Mouse (Mus musculus) urinary bladder, postnatal 36 days (tissue): ENCODE measurements at regions not wholly inside any gene's neighbourhood (a gene's known extent, or its start where the extent isn't known, plus 50 kb on each side); places are given as distances from the start of the nearest gene placed in this dataset.

ENCODE experiments used
- DNase-seq, 2 experiments: peaks; one replicate each; pipeline ENCODE4 v3.0.0; 2022; ENCODE audit warnings: low spot score in 2 of 2, mixed read lengths in 1 of 2

DNA sequence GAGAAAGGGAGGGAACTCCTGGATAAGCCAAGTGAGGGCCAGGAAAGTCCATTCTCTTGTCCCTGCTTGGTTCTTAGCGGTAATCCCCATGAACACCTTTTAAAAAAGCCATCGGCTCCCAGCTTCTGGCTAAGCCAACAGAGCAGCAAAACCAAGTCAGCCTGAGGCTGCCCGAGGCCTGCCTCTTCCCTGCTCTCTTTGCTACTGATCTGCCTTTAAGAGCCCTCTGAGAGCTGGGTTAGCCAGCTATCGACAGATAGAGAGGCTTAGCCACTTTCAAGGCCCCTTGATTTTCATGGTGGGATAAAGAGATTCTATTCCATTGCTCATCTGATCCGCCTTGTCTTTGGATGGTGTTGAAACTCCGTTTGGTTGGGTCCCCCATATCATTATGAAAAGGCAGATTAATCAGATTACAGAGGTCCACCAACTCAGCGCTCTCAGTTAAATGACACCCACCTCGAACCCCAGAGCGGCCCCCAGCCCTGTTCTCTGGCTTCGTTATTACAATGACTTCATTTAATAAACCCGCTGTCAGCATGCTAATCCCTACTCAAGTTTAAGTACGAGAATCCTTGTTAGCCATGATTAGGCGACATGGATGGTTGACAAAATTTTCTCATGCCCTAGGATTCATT, 66.1 kb downstream of the Slc4a3 start:
- no peak for DNase-seq

DNA sequence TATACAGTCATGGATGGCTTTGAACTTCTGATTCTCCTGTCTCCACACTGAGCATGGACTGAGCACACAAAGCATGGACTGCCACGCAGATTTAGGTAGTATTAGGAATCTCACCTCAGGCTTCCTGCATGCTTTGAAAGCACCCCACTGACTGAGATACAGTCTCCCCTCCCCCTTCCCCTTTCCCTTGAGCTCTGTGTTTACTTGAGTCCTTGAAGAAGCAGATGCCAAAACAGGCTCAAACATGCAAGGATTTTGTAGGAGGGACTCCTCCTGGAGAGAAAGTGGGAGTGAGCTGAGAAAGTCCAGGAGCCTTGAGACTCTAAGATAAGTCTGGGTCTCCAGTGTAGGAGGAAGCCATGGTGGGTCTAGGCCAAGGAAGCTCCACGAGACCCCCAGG, 67.1 kb downstream of the Slc4a3 start:
- no peak for DNase-seq

DNA sequence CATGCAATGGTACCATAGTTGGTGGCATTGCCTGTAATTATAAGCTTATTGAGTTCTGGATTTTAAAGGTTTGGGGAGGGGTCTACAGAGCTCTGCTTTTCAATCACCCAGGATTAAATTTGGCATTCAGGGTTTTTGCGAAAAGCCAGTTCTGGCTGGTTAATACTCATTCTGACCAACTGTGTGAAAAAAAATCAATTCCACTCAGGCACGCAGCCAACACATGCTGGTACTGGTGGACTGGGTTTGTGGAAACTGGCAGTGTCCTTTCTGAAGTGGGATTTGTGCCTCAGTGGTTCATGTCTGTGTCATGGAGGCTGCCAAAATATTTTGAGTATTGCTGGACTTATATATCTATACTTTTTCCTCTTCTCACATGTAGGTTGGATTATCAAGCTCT, 70.9 kb downstream of the Slc4a3 start:
- DNase-seq: no peak

DNA sequence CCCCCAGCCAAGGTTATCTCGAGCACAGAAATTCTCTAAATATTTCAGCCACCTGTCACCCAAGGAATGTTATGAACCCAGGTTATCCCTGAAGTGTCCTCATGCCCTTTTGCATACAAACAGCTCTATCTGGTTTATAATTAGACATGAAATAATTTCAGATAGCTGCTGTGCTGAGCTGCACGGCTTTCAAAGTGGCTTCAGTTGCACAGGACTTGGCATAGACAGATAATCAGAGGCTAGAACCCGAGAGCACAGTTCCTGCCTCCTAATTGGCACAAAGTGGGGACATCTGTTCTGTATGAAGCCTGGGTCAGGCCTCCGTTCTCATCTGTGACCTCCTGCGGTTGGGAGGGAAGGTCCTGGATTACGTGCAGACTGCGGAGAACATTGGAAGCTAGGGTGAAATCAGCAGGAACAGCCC, 72.3 kb downstream of the Slc4a3 start:
- DNase-seq: no peak

DNA sequence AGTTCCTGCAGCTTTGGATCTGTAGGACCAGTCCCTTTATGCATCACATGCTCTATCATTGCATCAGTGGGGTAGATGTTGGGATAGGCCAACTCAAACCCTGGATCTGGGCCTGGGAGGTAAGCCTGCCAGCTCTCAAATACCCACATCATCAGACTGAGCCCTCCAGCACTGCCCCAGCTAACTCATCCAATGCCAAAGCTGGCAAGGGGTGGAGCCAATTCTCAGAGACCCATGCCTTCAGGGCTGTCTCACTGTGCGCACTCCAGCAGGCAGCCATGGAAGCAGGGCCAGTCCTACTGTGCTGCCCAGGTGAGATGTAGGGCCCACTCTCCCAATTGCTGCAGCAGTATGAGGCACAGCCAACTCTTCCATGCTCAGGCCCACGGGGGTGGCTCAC, 84.2 kb downstream of the Slc4a3 start:
- no peak for DNase-seq

DNA sequence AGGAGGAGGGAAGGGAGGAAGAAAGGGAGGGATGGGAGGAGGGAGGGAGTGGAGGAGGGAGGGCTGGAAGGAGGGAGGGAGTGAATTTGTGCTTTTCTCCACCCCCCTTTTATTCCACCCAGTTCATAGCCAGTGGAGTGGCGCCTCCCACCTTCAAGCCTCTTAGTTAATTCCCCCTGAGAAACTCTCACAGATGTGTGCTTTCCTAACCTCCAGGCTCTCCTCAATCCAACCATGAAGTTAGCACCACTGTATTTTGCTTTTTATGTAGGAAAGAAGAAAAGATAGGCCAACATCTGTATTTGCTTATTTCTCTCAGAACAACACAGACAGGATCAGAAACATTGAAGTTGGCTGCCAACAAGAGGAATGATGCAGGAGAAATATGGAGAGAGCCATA, 85.7 kb downstream of the Slc4a3 start:
- DNase-seq: no peak

DNA sequence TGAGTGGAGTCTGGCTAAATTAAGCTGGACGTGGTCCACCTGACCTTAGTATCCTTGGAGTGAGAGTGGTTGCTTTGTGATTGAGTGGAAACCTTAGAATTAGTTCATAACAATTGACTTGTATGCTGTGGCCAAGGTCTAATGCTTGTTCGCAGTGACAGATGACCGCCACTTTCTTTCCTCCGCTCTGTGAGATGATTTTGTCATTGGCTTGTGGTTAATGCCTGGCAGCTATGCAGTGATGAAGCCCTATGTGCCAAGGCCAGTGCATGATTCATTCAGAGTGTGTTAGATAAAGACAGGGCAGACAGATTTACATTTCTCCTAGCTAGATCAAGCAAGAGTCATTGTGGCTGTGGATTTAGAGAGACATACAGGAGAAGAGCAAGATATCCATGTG, 89.5 kb downstream of the Slc4a3 start:
- no peak for DNase-seq

DNA sequence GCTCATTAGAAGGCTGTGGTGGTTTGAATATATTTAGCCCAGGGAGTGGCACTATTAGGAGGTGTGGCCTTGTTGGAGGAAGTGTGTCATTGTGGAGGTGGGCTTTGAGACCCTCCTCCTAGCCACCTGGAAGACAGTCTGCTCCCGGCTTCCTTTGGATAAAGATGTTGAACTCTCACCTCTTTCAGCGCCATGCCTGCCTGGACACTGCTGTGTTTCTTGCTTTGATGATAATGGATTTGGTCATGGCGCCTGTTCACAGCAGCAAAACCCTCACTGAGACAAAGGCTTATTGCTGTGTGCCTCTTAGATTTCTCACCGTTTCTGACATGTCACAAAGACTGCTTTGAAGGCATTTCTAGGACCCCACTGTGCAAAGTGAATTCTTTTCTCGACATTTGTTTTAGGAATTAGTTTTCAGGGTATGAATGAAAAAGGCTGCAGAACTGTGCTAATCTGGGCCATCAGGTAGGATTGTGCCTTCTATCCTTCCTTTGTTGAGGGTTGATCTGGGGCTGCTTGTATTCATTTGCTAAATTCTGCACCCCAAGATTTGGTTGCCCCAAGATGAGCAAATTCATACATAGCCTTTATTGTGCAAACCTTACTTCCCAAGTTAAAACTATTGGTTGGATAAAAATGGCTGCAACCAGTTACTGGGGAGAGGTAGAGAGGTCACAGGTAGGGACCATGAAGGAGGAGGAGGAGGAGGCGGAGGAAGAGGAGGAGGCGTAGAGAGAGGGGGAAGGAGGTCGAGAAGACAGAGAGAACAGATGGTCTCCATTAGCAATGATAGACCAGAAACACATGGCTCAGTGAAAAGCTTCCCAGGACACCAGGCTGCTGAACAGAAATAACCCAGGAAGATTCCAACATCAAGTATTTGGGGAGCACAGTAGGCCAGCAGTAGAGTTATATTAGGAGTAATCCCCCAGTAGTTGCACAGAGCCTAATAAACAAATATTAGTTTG, 93.2 kb downstream of the Slc4a3 start:
- no peak for DNase-seq

DNA sequence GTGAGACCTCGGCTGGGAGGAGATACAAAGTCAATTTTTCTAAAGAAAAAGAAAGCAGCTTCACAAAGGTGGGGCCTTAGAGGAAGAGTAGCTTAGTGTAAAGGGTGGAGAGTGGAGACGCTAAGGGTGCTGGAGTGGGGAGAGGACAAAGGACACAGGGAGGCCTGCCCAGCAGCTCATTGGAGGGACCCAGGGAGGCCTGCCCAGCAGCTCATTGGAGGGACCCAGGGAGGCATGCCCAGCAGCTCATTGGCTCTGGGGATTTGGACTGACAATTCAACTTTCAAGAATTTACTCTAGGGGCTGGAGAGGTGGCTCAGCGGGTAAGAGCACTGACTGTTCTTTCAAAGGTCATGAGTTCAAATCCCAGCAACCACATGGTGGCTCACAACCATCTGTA, 96.4 kb downstream of the Slc4a3 start:
- DNase-seq: no peak

DNA sequence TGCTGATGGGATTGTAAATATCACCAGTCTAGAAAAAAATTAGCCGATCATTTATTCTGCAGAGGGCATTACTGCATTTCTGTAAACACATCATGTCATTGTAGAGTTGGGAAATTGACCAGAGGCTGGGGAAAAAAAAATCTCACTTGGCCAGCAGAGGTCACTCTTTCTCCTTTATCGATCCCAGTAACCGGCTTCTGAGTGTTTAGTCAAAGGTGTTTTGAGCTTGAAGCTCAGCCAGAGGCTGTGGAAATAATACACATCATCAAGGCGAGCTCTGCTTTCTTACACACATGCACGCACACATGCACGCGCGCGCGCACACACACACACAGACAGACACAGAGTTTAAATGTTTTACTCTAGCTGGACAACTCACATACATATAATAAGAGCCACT, 106.5 kb downstream of the Slc4a3 start:
- peak; percentile 43 to 56 for DNase-seq

DNA sequence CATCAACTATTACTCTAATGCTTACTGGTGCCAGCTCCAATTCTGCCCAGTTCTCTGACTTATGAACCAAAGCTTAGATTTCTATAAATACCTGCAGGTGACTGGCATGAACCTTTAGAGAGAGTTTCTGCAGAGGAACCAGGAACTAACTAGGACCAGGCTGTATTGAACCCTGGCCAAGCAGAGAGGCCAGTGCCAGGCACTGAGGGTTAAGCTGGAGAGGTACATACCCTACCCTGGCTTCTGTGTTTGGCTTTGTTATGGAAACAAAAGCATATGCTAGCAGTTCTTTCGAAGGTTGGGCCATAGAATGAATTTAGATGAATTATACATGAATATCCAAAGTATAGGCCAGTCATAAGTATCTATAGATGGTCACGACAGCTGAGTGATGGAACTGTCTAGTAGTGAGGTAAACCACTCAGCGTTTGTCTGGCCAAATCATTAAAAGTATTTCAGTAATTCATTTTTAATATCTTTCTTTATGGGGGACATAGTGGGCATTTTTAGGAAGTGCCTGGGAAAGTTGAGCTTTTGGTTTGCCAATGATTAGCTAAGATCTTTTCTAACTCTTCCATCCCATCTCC, 107.0 kb downstream of the Slc4a3 start:
- no peak for DNase-seq

DNA sequence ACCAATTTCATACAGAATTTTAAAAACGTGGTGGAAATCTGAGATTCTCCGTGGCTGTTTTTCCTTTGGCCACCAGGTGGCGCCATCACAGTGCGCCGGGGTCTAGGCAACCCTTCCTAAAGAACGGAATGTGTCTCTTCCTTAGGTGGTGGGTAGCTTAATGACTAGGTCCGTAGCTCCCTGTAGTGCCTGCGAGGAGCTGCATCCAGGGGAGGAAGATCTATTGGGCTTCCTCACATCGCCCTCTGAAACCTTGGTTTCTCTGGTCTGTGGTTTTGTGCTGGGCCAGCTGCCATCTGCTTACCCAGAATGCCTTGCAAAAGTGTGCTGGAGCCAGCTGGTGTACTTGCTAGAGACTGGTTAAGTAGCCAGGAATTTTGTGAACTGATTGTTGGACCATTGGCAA, 107.6 kb downstream of the Slc4a3 start:
- peak; percentile 30 to 56 for DNase-seq

DNA sequence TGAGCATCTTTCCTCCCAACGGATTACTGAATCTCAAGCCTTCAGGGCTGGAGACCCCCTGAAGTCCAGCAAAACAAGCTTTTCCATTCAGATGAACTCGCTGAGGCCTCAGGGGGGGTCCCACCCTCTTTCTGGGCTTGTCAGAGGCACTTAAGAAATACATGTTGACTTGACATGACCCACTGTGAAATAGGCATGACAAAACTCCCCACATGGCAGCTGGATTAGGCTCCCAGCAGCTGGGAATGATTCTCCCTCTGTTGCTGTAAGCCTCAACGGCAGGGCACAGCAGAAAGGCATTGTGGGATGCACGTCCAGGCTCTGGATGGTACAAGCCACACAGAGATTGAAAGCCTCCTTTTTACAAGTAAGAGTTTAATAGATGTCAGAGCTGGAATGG, 110.5 kb downstream of the Slc4a3 start:
- no peak for DNase-seq

DNA sequence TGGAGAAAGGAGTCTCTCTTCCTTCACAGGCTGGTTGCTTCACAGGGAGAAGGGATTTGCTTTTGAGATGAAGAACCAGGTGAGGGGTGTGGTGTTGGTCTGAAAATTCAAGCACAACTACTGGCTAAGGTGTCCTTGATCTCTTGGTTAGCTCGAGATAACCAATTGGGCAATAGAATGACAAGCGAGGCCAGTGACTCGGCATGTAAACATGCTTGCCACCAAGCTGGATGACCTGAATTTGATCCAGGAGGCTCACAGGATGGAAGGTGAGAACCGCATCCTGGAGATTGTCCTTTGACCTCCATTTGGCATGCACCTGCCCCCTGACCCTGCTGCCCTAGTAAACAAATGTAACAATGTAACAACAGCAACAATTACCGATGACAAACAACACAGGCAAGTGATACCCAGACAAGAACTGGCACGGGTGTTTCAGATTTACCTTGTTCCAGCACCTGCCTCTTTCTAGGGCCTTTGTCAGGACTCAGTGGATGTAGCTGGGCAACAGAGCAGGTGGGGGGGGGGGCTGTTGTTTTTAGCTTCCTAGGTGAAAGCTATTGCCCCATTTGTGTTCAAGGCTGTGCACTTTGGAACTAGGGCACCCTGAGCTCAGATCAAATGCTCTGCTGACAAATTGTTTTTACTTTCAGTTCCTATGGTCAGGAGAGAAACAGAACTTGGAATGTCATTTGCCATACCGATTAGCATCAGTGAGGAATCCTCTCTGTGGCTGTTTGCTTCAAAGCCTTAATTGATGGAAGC, 114.5 kb downstream of the Slc4a3 start:
- no peak for DNase-seq

DNA sequence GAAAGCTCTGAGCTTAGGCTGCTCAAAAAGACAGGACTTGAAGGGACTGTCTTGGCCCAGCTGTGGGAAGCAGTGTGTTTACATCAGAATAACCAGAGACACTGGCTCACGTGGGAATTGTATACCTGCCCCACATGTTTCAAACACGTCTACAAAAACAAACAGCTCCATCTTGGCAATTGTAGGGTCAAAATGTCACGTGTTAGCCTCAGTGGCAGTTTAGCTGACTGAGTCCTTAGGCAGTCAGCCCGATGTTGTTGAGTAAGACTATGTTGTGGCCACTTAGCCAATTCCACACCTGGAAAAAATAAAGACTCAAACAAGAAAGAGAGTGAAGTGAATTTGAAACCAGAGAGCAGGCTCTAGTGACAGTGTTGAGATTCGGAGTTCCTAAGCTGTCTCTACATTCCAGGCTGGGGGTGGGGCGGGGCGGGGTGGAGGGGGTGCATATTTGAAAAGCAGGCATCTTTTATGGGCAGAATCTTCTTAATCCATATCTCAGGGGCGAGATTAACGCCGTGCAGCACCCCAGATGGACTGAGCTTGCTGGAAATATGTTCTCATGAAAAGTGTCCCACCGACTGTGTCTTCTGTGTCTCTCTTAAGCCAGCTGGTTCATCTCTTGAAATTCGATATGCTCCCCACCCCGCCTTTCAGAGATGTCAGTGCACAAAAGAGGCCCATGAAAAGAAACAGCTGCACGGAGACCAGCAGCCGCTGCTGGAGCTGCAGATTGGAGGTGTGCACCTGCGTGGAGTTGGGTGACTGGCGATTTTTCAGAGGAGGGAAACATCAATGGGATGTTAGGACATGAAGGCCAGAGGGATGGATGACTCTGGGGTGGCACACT, 116.3 kb downstream of the Slc4a3 start:
- DNase-seq: no peak

DNA sequence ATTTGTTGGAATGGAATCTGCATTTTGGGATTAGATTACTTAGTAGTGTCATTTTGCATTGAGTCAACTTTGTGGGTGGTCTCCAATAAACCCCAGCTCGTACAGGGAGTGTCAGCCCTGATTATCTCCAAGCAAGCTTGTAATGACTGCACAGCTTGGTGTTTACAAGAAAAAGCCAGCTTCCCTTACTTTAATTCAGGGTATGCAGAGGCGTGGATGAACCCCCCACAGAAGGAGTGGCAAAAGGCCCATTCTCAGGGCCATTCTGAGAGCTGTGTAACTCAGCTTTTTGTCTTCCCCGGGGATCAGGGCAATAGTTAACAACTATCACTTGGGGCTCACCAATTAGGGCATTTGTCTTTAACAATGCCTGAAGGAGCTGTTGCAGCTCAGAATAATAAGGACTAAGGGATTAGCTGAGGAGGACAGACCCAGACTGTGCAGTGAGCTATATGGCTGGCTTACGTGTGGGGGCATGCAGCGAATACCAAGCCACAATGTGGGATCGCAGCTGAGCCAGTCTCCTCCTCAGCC, 121.7 kb downstream of the Slc4a3 start:
- DNase-seq: no peak

DNA sequence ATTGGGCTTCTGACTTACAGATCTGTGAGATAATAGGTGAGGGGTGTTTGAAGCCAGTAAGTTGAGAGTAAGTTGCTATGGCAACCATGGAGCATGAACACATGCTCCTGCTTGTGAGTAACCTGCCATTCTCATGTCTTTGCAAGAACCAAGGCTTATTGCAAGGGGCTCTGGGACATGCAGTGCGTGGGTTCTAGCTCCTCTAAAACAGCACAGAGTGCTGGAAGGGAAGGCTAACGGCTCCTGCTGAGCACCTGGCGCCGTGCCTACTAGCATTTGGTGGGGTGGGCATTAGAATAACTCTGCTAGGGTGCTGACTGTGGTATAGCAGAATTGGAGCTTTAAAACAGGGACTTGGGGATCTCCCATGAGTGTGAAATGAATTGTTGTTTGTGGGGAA, 130.2 kb downstream of the Slc4a3 start:
- no peak for DNase-seq

DNA sequence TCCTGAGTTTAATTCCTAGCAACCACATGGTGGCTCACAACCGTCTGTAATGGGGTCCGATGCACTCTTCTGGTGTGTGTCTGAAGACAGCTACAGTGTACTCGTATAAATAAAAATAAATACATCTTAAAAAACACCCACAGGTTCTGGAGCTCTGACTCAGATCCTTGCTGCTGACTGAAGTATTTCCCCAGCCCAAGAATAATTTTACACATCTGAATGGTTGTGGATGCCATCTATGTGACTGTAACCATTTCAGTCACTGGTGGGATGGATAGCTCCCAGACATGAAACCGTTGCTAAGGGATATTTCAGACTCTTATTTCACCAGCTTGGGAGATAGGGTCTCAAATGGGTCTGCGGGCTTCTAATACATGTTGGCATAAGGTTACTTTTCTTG, 131.6 kb downstream of the Slc4a3 start:
- no peak for DNase-seq

DNA sequence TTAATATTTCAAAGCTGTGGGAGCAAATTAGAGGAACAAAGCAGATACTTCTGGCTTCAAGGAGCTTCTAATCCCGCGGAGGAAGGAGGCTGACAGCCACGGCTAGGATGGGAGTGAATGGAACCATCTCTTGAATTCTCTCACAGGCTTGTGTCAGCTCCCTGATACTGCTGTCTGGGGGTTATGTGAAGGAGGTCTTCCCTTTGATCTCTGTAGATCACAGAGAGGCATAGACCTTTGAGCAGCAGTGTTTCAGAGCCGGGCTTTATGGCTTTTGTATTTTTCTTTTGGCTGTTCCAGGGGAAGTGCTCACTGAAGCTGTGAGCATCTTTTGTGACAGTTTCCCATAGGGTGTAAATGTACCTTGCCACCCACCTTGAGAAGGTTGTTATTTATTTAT, 132.2 kb downstream of the Slc4a3 start:
- DNase-seq: no peak

DNA sequence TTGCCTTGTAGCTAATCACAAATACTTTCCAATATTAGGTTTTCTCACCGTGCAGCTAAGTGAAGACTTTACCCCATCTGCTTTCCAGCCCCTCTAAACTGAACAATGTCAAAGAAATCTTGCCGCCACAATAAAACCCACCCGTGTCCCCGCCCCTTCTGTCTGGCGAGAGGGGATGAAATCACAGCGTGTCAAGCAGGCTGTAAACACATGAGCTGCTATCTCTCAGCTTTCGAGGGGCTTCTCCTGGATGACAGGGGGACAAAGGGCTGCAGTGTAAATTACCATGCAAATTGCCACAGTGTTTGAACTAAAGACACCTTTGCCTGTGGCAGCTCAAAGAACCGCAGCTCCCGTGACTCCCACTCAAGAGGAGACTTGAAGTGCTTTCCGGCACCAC, 134.3 kb downstream of the Slc4a3 start:
- no peak for DNase-seq

DNA sequence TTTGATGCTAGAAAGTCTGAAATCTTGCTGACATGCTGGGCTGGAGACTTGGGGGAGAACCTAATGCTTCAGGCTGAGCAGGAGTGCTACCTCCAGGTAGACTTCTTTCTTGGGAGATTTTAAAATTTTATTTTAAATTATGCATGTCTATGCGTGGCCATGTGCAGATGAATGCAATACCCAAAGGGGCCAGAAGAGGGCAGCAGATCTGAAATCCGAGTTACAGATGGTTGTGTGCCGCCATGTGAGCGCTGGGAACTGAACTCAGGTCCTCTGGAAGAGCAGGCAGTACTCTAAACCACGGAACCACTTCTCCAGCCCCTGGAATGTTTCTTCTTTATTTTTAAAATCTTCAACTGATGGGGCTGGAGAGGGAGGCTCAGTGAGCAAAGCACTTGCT, 135.8 kb downstream of the Slc4a3 start:
- no peak for DNase-seq
